Mouse (Mus musculus): ENCODE measurements around the gene Prdm5.

DNA sequence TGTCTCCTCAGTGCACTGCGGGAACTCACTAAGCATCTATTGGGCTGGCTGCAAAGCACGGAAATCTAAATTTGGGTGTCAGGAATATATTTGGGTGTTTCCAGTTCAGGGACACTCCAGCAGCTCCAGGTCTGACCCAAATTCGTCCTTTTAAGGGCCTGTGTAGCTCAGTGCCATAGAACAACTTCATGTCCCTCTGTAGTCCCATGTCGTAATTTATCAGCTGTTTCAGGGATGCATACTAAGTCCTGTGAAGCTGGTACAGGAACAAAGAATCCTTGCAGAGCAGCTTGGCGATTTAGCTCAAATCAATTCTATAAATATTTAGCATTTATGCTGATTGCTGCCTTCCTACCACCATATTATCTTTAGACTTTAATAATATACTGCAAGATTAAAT is 136.6 kb downstream of the Prdm5 start:
- no peak for TF ChIP-seq POLR2A (IDR thresholded peaks at IDR 0.05; ENCODE audit: insufficient read depth, low read length)
- TF ChIP-seq CTCF (IDR thresholded peaks at IDR 0.05; ENCODE audit: low read depth, low read length) = no peak
- no peak for TF ChIP-seq EP300 (IDR thresholded peaks at IDR 0.05; ENCODE audit: insufficient read depth, low read depth, low read length)

Measured in ES-Bruce4 (cell line).